Mouse (Mus musculus): ENCODE results near the gene Ifi27. TPM values are rescaled to one million over a fixed set of nuclear protein-coding genes. Genes with fewer than 3 reads are reported as not detected.
"Not testable (repeated sequence)": the region's sequence is repeated elsewhere in the genome, so short reads cannot be mapped to it uniquely, and the experiment has no call there.

The Ifi27 gene
- total RNA-seq, 2 experiments from 2014 or later: 64.1 to 65.7 TPM

DNA sequence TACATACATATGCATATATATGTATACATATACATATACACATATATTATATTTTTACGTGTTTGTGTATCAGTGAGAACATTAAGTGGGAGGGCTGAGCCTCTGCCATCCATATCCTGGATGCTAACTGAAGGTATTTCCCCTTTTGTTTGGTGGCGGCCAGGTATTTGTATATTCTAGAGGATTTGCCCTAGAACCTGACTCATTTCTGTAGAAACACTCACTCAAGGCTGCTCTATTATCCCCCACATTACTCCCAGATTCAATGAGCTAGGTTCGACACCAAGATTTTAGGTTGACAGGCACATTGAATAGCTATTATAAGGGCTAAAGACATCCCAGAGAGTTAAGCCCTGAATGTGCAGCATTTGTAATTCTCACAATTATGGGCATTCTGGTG is 11.0 kb downstream of the Ifi27 start:
- intact Hi-C loops (cut with DNase I): loop anchor here (2.0 kb wide), 1 partner anchor 18 kb away; no protein-coding TSS in a partner anchor
- no peak for DNase-seq

DNA sequence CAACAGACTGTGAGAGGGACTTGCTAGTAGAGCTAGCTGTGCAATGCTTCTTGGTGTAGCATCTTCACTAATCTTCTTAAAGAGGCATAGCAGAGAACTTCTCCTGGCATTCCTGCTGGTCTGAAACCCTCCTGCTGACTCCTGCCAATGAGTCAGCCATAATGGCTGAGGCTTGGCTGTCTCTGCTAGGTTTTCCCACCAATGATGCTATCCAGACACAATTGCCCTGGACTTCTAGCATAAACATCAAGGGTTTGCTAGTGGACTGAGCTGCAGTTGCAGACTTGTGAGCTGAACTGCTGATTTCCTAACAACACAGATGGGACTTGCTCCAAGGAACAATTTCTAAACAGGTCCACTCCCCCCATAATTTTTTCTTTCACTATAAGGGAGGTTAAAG is 19.4 kb downstream of the Ifi27 start:
- DNase-seq: no peak
- intact Hi-C loops (cut with DNase I): no loop called here

DNA sequence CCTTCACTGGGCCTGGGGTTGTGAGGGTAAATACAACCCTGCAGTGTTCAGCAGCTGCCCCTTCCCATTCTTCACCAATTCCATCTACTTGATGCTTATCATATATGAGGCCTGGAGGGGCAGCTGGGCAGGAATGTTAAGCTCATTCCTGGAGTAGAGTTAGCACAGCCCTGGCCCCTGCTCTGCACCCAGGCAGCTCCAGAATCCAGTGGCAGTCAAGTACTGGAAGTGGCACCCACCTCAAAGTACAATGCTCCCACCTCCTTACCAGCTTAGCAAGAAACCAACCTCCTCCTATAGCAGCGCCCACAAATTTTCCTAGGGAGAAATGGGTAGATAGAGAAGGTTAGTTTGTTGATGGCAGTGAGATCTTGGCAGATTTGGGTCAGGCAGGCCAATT is 22.7 kb downstream of the Ifi27 start:
- intact Hi-C loops (cut with DNase I); DNase-seq: not testable (repeated sequence)

DNA sequence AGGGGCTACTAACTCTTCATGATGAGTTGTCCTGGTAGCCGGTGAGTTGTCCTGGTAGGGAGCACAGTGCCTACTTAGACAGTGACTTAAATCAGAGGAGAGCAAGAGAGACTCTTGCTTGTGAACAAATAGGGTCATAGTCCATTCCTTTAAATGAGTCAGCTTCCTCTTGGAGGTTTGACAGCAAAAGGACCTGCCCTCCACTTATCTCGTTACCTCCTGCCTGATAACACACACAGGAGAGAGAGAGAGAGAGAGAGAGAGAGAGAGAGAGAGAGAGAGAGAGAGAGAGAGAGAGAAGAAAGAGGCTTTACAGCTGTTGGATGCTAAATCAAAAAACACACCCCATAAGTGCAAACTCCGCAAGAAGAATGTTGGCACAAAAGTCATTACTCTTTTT is 23.1 kb downstream of the Ifi27 start, which contains the start of gene Ifi27l2b:
Gene Ifi27l2b, minus strand, starts transcription at position 84 of the 400 bp plus-strand sequence.
- intact Hi-C loops (cut with DNase I): no loop called here
- no peak for DNase-seq

DNA sequence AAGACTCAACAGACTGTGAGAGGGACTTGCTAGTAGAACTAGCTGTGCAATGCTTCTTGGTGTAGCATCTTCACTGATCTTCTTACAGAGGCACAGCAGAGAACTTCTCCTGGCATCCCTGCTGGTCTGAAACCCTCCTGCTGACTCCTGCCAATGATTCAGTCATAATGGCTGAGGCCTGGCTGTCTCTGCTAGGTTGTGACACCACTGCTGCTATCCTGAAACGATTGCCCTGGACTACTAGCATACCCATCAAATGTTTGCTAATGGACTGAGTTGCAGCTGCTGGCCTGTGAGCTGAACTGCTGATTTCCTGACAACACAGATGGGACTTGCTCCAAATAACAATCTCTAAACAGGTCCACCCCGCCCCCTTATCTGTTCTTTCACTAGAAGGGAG is 40.5 kb downstream of the Ifi27 start:
- no peak for DNase-seq
- intact Hi-C loops (cut with DNase I): loop anchor here (1.0 kb wide), 1 partner anchor 24 kb away; no protein-coding TSS in a partner anchor

DNA sequence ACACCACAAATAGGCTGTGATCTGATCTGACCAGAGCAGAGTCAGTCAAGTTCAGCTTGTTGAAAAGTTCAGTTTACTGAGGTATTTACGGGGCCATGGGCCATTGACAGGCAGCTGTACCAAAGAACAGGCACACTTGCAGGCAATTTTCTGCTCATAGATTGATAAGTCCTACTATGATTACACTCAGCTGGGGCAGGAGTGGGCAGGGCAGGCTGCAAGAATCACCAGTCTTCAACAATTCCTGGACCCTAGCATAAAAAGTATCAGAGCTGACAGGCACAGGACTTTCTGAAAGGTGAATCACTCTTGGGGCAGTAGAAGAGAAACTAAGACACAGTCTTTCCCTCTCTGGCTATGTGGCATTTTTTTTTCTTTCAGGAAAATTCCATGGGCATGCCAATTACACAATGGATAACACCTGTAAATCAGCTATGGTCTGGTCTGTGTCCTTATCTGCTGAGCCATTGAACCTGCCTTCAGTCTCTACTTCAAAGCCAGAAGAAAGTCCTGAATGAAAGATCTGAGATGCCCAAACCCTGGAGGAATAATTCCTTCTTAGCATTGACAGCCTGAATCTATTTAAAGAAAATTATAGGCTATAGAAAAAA is 42.9 kb downstream of the Ifi27 start:
- DNase-seq: no peak
- intact Hi-C loops (cut with DNase I): no loop called here

DNA sequence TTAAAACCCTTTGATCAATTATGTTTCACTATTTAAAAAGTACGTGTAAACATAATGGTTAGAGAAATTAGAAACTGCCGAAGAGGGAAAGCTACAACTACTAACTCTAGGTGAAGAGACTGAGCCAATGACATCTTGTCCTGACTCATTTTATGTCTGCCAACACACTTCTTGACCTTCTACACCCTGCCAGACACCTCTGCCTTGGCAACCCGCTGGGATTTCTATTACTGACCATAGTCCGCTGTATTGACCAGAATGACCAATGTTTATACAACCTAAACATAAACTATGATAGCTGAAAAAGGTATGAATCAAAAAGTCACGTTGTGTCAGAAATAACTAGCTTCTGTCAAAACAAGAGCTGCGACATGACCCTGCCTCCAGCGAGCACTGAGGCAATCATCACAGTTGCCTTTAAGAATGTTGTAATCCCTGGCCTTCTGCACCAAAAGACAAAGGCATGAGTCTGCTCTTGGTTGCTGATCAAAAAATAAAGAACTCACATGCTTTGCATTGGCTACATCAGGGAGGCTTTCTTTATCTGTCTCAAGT is 43.5 kb downstream of the Ifi27 start:
- DNase-seq: no peak
- intact Hi-C loops (cut with DNase I): no loop called here

DNA sequence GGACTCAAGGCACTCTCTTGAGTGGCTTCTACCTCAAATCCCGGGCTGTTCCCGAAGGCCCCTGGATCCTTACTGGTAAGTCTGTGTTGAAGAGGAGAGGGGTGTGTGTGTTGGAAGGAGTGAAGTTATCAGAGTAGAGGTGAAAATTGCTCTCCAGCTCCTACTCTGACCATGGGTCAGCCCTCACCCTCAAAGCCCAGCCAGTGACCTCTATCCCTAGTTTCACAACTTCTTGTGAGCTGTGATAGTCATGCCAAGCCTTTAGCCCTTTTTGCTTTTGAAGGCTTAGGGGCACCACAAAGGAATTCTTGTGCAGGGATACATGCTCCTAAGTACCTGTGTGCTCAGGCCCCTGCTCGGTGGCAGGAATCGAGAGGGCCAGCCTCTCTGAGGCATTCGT is 47.7 kb downstream of the Ifi27 start:
- DNase-seq: no peak
- intact Hi-C loops (cut with DNase I): no loop called here

DNA sequence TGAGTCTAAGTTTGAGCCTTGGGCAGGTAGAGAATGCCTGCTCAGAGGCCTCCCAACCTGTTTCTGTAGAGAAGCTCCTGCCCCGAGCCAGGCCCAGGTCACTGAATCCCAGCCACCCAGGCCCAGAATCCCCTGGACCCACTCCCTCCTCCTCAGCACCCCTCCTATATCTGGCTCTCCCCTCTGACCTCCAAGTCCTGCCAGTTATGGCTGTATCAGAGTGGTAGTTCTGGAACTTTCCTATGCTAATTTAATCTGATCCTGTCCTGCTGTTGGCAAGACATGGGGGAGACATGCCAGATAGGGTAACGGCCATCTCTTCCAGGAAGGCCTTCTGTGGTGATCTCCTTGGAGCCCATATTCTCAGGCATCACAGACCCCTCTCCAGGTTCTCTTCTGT is 48.8 kb downstream of the Ifi27 start:
- DNase-seq: no peak
- intact Hi-C loops (cut with DNase I): no loop called here

DNA sequence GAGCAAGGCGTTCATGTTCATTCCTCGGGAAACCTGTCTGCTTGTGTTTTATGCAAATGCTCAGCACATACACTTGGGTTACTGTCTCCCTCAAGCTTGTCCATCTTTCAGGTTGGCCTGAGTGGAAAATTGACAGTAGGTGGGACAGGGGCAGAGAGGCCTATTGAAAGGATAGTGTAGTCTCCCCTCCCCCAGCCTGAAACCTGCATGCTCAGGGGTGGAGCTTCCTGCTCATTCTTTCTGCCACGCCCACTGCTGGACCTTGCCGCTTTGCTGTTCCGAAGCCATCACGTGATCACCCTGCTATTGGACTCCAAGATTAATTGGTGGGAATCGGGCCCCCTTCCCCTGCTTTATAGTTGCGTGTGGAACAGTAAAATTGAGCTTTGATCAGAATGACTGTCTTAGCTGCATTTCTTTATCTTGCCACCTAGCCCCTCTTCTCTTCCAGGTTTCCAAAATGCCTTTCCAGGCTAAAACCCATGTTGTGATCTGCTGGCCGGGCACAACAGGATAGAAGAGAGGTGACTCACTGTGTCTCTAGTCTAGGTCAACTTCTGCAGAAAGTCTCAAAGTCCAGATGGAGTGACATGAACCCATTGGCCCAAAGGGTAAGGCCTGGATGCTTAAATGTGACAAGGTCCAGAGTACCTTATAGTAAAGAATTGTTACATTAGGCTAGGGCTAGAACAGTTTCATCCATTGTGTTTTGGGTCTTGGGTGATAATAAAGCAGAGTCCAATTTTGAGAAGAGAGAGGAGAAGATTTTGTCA is 50.4 kb downstream of the Ifi27 start:
- intact Hi-C loops (cut with DNase I); DNase-seq: not testable (repeated sequence)

DNA sequence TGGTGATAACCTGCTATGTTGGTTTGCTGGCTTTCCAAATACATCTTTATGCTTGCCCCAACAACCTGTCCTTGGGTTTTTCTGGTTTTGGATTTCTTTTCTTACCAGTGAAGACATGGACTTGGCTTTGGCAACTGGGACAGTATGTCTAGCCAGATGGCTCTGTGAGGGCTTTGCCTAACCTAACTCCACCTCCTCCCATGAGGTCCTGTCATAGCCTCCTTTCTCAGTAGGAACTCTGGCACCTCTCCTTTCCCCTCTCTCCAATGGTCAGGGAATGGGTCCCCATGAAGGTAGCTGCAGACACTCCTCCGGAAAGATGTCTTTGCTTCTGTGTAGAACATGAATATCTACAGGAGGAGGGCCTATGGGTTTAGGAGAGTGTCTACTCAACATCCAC is 52.7 kb downstream of the Ifi27 start:
- intact Hi-C loops (cut with DNase I): no loop called here
- peak; percentile 39 to 44 for DNase-seq

DNA sequence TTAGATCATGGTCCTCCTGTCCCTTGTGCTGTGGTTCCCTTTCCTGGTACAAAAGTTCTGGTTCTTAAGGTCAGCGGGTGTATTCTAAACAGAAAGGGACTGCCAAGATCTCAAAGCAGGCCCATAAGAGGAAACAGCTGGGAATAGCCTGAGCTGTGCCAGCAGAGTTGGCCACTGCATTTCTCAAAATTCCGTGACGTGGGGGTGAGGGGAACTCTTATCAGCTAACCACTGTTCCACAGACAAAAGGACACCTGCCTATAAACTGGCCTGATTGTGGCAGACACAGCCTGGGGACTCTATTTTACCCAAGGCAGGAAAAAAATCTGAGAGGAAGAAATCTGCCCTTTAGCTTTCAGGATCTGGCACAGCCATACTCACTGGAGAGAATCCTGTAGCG is 53.3 kb downstream of the Ifi27 start:
- DNase-seq: peak; percentile 57 to 71
- intact Hi-C loops (cut with DNase I): no loop called here

DNA sequence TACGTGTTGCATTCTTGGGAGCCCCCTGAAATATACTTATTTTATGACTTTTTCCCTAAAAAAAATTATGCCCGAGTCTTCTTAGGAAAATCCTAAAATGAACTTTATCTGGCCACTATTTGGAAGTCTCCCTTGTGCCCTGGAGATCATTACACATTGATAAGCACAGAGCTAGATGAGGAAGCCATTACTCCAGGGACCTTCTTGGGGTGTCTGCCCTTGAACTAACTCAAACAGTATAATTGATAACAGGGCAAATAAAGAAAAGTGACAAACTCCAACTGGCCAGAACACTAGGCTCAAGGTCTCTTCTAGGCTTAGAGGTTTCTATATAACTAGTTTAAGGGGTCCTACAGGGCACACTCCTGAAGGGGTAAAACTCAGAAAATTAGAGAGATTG is 53.7 kb downstream of the Ifi27 start:
- no peak for DNase-seq
- intact Hi-C loops (cut with DNase I): no loop called here

Other genes starting within 250 kb of the Ifi27 start
- gene Prima1, start 192.1 kb upstream of the Ifi27 start, total RNA-seq (2021): under 1 TPM in 1 of 2 experiments, not detected in 1; 0.43 TPM
- gene Fam181a, start 123.2 kb upstream of the Ifi27 start, total RNA-seq (2021): not detected
- gene Asb2, start 78.2 kb upstream of the Ifi27 start, total RNA-seq (2021): 100 to 1,000 TPM; 370 to 512 TPM
- 1 to 10 TPM; 2.6 to 4.5 TPM for gene Otub2, start 45.5 kb upstream of the Ifi27 start, total RNA-seq (2021)
- 1 to 10 TPM; 1.3 to 1.4 TPM for gene 9330161L09Rik, start 26.4 kb upstream of the Ifi27 start, total RNA-seq (2021)
- 10 to 100 TPM; 81.2 to 82.6 TPM for gene Ddx24, start 8.4 kb upstream of the Ifi27 start, total RNA-seq (2021)
- 10 to 100 TPM; 43.8 to 98.9 TPM for gene Ifi27l2a, start 9.5 kb downstream of the Ifi27 start, total RNA-seq (2021)
- gene Ifi27l2b, start 23.0 kb downstream of the Ifi27 start, total RNA-seq (2021): not detected
- gene Ppp4r4, start 98.1 kb downstream of the Ifi27 start, total RNA-seq (2021): under 1 TPM; 0.33 to 0.53 TPM
- gene Serpina10, start 197.2 kb downstream of the Ifi27 start, total RNA-seq (2021): not detected
- gene Serpina6, start 223.0 kb downstream of the Ifi27 start, total RNA-seq (2021): not detected
- not detected for gene Serpina16, start 241.9 kb downstream of the Ifi27 start, total RNA-seq (2021)